Mouse (Mus musculus) heart, postnatal 36 days (tissue): ENCODE measurements around the gene Man1c1. TPM values are rescaled to one million over a fixed set of nuclear protein-coding genes. Genes with fewer than 3 reads are reported as not detected.
A peak's percentile ranks its signal among the peaks of the same experiment; 100 is the strongest.

Source experiments
- DNase-seq, 2 experiments: peaks; one replicate each; pipeline ENCODE4 v3.0.0; 2021 to 2022
- intact Hi-C: fragments of 180-260 bp; cut with DNase I; formaldehyde crosslinking; loops from one replicate; pipeline ENCODE4 v1.15.1; 2025
- total RNA-seq, 2 experiments: library from RNA; stranded (reverse); gene quantifications; 2 replicates each; pipeline ENCODE4 v1.2.3; 2021

Gene Man1c1
- total RNA-seq, 2 experiments from 2014 or later: 22.0 to 23.2 TPM

- DNase-seq: no peak
- intact Hi-C loops: no loop called here
Observed at GRCm38 (mm10) chr4:134588287-134588686, 115.8 kb downstream of the Man1c1 start.

GRCm38 (mm10) chr4:134587636-134588197 is 116.4 kb downstream of the Man1c1 start:
- intact Hi-C loops: no loop called here
- no peak for DNase-seq

GRCm38 (mm10) chr4:134586631-134587030 is 117.5 kb downstream of the Man1c1 start:
- no peak for DNase-seq
- intact Hi-C loops: no loop called here

GRCm38 (mm10) chr4:134586126-134586525 is 118.0 kb downstream of the Man1c1 start:
- intact Hi-C loops: no loop called here
- no peak for DNase-seq

- DNase-seq: peak; percentile 54 to 62
- intact Hi-C loops: no loop called here
Observed at GRCm38 (mm10) chr4:134583513-134583912, 120.6 kb downstream of the Man1c1 start.

GRCm38 (mm10) chr4:134581365-134581764 is 122.7 kb downstream of the Man1c1 start:
- intact Hi-C loops: no loop called here
- no peak for DNase-seq

- no peak for DNase-seq
- intact Hi-C loops: no loop called here
Observed at GRCm38 (mm10) chr4:134580351-134581148, 123.5 kb downstream of the Man1c1 start.

- no peak for DNase-seq
- intact Hi-C loops: no loop called here
Observed at GRCm38 (mm10) chr4:134579620-134580019, 124.5 kb downstream of the Man1c1 start.

GRCm38 (mm10) chr4:134579212-134579611 is 124.9 kb downstream of the Man1c1 start:
- intact Hi-C loops: no loop called here
- DNase-seq: peak in 1 of 2 experiments; percentile 34

GRCm38 (mm10) chr4:134578407-134578806 is 125.7 kb downstream of the Man1c1 start:
- intact Hi-C loops: no loop called here
- DNase-seq: no peak

- DNase-seq: no peak
- intact Hi-C loops: no loop called here
Observed at GRCm38 (mm10) chr4:134577281-134577680, 126.8 kb downstream of the Man1c1 start.

- no peak for DNase-seq
- intact Hi-C loops: no loop called here
Observed at GRCm38 (mm10) chr4:134575486-134575885, 128.6 kb downstream of the Man1c1 start.

- intact Hi-C loops: no loop called here
- DNase-seq: no peak
Observed at GRCm38 (mm10) chr4:134572449-134573300, 131.4 kb downstream of the Man1c1 start.

GRCm38 (mm10) chr4:134570704-134571451 is 133.2 kb downstream of the Man1c1 start:
- intact Hi-C loops: no loop called here
- DNase-seq: no peak

- DNase-seq: no peak
Observed at GRCm38 (mm10) chr4:134569831-134570230, 134.3 kb downstream of the Man1c1 start.

GRCm38 (mm10) chr4:134569205-134569604 is 134.9 kb downstream of the Man1c1 start:
- intact Hi-C loops: no loop called here
- no peak for DNase-seq

More at GRCm38 (mm10) chr4:134569831-134570230, 134.3 kb downstream of the Man1c1 start:
- intact Hi-C loops: no loop called here

- no peak for DNase-seq
- intact Hi-C loops: no loop called here
Observed at GRCm38 (mm10) chr4:134567377-134568226, 136.5 kb downstream of the Man1c1 start.

GRCm38 (mm10) chr4:134564093-134564492 is 140.0 kb downstream of the Man1c1 start:
- DNase-seq: no peak
- intact Hi-C loops: no loop called here

GRCm38 (mm10) chr4:134563624-134564023 is 140.5 kb downstream of the Man1c1 start:
- intact Hi-C loops: no loop called here
- no peak for DNase-seq

GRCm38 (mm10) chr4:134562014-134562413 is 142.1 kb downstream of the Man1c1 start:
- intact Hi-C loops: no loop called here
- no peak for DNase-seq
